Mouse (Mus musculus) heart, adult 18-20 months (tissue): ENCODE results near the gene Cryba4. TPM values are rescaled to one million over a fixed set of nuclear protein-coding genes. Genes with fewer than 3 reads are reported as not detected.
A peak's percentile ranks its signal among the peaks of the same experiment; 100 is the strongest.

Source experiments
- DNase-seq, 2 experiments: peaks; one replicate each; pipeline ENCODE4 v3.0.0; 2021 to 2022; ENCODE audit warnings: mixed read lengths in 1 of 2
- long read RNA-seq, 2 experiments: library from polyadenylated mRNA; stranded (forward); transcript quantifications; one replicate each; pipeline ENCODE4 v2.0.0; 2021
- total RNA-seq, 2 experiments: library from RNA; stranded (reverse); gene quantifications; 2 replicates each; pipeline ENCODE4 v1.2.3; 2021

Cryba4 gene
- 1 to 10 TPM; 5.7 to 6.6 TPM for total RNA-seq
- long read RNA-seq, experiment 1, partial matches to known transcripts, result 1 of 17 reads
- long read RNA-seq, experiment 1, other reads (novel, unspliced or antisense), result 13 of 17 reads
- long read RNA-seq, experiment 2, partial matches to known transcripts, result 0 of 8 reads
- long read RNA-seq, experiment 2, other reads (novel, unspliced or antisense), result 7 of 8 reads

GRCm38 (mm10) chr5:112252400-112252799, at the start of gene Cryba4:
Gene Cryba4, minus strand, starts transcription at chr5:112252518.
- DNase-seq, result peak; percentile 67 to 84

GRCm38 (mm10) chr5:112301694-112302093, 49.4 kb upstream of the Cryba4 start:
- DNase-seq, result no peak

GRCm38 (mm10) chr5:112300721-112301308, 48.5 kb upstream of the Cryba4 start:
- no peak for DNase-seq

- DNase-seq, result no peak
These were observed 47.8 kb upstream of the Cryba4 start for GRCm38 (mm10) chr5:112300112-112300511.

- DNase-seq, result no peak
These were observed 47.1 kb upstream of the Cryba4 start for GRCm38 (mm10) chr5:112299399-112299798.

GRCm38 (mm10) chr5:112298226-112298988, 46.1 kb upstream of the Cryba4 start:
- peak in 1 of 2 experiments; percentile 87 for DNase-seq

GRCm38 (mm10) chr5:112297257-112297656, 44.9 kb upstream of the Cryba4 start:
- DNase-seq, result no peak

GRCm38 (mm10) chr5:112296404-112297181, 44.3 kb upstream of the Cryba4 start:
- no peak for DNase-seq

- DNase-seq, result no peak
These were observed 43.2 kb upstream of the Cryba4 start for GRCm38 (mm10) chr5:112295564-112295963.

GRCm38 (mm10) chr5:112295162-112295561, 42.8 kb upstream of the Cryba4 start:
- no peak for DNase-seq

GRCm38 (mm10) chr5:112294696-112295095, 42.4 kb upstream of the Cryba4 start:
- DNase-seq, result no peak

- no peak for DNase-seq
These were observed 41.5 kb upstream of the Cryba4 start for GRCm38 (mm10) chr5:112293800-112294199.

GRCm38 (mm10) chr5:112292343-112292980, 40.1 kb upstream of the Cryba4 start:
- no peak for DNase-seq

GRCm38 (mm10) chr5:112291866-112292265, 39.5 kb upstream of the Cryba4 start:
- no peak for DNase-seq

GRCm38 (mm10) chr5:112290536-112290880, 38.2 kb upstream of the Cryba4 start:
- no peak for DNase-seq

- peak; percentile 72 to 84 for DNase-seq
These were observed 37.7 kb upstream of the Cryba4 start for GRCm38 (mm10) chr5:112289819-112290535.

- DNase-seq, result peak; percentile 71 to 72
These were observed 36.9 kb upstream of the Cryba4 start for GRCm38 (mm10) chr5:112289236-112289635.

GRCm38 (mm10) chr5:112288193-112289141, 36.1 kb upstream of the Cryba4 start:
- peak; percentile 69 to 76 for DNase-seq

GRCm38 (mm10) chr5:112287652-112288051, 35.3 kb upstream of the Cryba4 start:
- no peak for DNase-seq

GRCm38 (mm10) chr5:112286984-112287641, 34.8 kb upstream of the Cryba4 start:
- no peak for DNase-seq
